Mouse (Mus musculus) gastrocnemius, postnatal 14 days (tissue): ENCODE measurements around the gene Ncs1. TPM values are rescaled to one million over a fixed set of nuclear protein-coding genes. Genes with fewer than 3 reads are reported as not detected.

Source experiments
- DNase-seq: peaks from one replicate; pipeline ENCODE4 v3.0.0; 2021; ENCODE audit warnings: mixed read lengths
- intact Hi-C: fragments of 180-260 bp; cut with DNase I; formaldehyde crosslinking; loops from one replicate; pipeline ENCODE4 v1.15.1; 2025; ENCODE audit warnings: low total_unique reads
- long read RNA-seq, 2 experiments: library from polyadenylated mRNA; stranded (forward); transcript quantifications; one replicate each; pipeline ENCODE4 v2.0.0; 2021
- total RNA-seq, 2 experiments: library from RNA; stranded (reverse); gene quantifications; 2 replicates each; pipeline ENCODE4 v1.2.3; 2021

The Ncs1 gene
- 10 to 100 TPM in 1 of 2 experiments, 1 to 10 TPM in 1; 6.1 to 12.0 TPM for total RNA-seq
- long read RNA-seq, experiment 1, partial matches to known transcripts, result 1 of 3 reads
- long read RNA-seq, experiment 1, other reads (novel, unspliced or antisense), result 2 of 3 reads
- long read RNA-seq, experiment 2, full-length matches to known transcripts, result 6 of 11 reads
- long read RNA-seq, experiment 2, partial matches to known transcripts, result 4 of 11 reads
- long read RNA-seq, experiment 2, other reads (novel, unspliced or antisense), result 1 of 11 reads

DNA sequence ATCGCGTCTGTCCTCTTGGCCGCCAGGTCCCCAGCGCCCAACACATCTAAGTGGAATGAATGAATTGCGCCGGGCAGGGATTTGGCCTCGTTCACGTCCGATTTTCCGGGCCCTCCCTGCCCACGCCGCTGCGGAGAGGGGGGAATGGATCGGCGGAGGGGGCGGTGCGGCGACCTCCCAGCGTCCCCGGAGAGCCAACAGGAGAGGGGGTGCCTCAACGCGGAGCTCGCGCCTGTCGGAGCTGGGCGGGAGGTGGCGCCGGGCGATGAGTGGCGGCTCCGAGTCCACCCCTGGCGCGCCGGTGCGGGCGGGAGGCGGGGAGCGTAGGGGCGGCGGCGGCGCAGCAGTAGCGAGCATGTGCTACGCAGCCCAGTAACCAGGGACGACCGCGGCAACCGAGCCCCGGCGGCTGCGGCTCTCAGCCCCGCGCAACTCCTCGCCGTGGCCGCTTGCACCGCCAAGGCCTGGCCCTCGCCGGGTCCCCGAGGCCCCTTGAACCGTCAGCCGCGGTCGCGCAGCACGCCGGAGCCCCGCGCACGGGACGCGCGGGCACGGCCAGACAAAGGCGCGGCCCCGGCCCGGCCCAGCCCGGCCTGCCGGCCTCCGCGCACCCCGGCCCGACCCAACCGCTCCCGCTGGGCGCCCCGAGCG, at the start of gene Ncs1:
Gene Ncs1 (plus strand): TSS at position 333 of the 651 bp plus-strand sequence.
- intact Hi-C loops, result no loop called here
- peak; percentile 80 for DNase-seq

DNA sequence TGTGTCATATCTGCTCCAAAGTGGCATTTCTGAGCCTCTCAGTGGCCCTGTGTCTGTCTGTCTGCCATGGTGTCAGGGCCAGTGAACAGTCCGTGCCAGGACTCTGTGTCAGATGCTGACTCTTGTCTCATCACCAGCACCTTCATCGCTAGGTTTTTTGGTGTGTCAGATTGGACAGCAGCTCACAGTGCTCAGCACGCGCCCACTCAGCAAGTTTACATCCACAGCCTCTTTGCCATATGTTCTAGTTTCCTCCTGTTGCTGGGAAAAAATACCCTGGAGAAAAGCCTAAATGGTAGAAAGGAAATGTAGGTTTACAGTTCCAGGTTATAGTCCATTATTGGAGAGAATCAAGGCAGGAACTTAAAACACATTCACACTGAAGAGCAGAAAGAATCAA, 47.0 kb upstream of the Ncs1 start:
- intact Hi-C loops, result no loop called here
- DNase-seq, result no peak

DNA sequence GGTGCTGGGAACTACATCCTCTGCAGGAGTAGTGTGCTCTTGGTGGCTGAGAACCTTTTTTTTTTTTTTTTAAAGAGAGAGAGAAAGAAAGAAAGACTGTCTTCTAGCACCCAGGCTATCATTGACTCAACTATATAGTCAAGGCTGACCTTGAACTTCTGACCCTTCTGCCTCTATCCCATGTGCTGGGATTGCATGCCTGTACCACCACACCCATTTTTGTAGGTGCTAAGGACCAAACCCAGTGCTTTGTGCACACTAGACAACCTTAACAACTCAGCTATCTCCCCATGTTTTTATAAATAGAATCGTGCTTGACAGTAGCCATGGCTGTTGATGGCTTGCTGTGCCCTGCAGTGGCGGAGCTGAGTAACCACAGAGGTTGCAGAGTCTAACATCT, 45.6 kb upstream of the Ncs1 start:
- DNase-seq, result no peak
- intact Hi-C loops, result no loop called here

DNA sequence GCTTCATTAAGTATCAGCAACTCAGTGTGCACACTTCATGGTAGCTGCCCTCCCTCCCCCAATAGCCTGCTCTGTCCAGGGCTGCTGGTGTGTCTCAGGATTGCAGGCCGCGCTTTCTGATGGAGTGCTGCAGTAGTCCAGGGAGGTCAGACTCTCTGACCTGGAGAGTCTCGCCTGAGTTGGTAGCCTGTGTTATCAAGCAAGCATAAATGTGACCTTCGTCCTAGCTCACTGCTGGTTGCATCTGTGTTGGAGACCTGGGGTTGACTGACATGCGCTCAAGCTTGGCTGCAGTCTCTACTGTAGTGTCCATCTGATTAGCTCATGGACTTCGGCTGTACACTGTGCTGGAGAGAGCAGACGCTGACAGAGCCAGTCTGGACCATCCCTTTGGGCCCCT, 43.8 kb upstream of the Ncs1 start:
- no peak for DNase-seq
- intact Hi-C loops, result no loop called here

DNA sequence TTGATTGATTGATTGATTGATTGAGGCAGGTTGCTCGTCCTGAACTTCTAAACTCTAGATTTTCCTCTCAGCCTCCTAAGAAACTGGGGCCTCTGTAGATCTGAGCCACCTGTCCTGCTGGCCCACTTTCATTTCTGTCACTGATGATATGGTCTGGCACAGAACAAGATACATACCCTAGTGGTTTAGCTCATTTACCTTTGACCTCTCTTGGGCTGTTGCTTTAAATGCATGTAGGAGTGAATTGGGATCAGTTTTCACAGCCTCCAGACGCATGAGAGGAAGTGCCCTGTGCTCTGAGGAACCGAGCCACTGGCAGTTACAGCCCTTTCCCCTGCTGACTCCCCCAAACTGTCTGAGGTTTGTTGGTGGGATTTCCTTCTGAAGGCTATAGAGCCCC, 43.3 kb upstream of the Ncs1 start:
- no peak for DNase-seq
- intact Hi-C loops, result no loop called here

DNA sequence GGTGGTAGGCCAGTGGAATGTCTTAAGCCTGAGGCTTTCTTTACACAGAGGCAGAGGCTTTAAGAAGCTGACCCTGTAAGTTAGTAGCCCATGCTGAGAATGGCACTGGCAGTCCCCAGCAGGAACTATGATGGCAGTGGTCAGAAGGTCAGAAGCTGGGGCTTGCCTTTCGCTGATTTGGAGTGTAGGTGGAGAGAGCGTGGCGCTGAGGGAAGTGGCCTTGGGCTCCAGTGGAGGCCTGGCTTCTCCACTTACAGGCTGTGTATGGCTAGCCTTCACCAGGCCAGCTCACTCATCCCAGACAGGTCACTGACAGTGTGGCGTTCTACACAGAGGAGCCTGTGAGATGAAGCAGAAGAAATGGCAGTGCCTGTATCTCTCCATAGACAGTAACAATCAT, 42.7 kb upstream of the Ncs1 start:
- intact Hi-C loops, result no loop called here
- no peak for DNase-seq

DNA sequence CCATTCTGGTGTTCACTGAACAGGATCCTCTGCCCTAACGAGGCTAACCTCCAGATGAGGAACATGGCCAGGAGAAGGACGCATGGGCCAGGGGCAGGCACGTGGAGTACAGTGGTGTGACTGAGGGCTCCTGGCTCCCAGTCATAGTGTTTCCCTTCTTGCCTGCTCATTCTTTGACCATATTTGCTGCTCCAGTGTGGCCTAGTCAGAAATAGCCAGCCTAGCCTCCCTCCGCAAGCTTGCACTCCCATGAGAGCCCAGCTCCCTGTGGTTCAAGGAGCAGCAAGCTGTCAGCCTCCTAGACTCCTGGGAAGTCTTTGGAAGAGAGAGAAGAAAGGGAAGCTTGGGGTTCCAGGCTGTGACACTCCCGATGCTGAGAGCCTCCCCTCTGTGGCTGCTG, 40.9 kb upstream of the Ncs1 start:
- intact Hi-C loops, result no loop called here
- DNase-seq, result no peak

DNA sequence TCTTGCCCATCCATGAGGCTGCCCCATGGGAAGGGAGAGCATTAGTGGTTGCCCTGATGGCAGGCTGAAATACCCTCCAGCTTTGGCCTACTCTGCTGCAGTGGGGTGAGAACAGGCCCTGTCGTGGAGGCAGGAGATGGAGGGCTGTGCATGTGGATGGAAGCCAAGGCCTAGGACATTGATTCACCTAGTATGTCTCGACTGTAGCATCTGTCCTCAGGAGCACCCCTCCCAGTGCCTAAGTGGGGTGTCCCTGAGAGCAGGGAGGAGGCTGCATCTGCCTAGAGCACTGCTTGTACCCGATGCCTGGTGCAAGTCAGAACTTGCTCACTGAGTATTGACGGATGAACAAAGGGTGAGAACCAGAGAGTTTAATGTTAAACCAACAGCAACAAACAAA, 39.4 kb upstream of the Ncs1 start:
- intact Hi-C loops, result no loop called here
- no peak for DNase-seq

DNA sequence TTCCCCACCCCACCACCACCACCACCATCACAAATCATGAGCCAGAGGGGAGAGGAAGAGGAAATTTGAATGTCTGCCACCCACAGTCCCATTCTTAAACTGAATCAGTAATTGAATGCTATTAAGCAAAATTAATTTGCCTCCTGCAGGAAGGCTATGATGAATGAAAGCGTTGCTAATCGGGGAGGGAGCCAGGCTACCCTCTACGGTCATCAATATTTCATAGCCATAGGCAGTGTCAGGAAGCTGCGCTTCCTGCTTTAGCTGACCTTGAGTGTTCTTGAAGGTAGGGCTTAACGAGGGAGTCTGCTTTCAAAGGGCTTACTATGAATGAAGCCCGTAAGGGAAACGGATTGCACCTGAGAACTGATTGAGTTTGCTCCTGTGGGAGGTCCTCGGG, 38.7 kb upstream of the Ncs1 start:
- intact Hi-C loops, result no loop called here

DNA sequence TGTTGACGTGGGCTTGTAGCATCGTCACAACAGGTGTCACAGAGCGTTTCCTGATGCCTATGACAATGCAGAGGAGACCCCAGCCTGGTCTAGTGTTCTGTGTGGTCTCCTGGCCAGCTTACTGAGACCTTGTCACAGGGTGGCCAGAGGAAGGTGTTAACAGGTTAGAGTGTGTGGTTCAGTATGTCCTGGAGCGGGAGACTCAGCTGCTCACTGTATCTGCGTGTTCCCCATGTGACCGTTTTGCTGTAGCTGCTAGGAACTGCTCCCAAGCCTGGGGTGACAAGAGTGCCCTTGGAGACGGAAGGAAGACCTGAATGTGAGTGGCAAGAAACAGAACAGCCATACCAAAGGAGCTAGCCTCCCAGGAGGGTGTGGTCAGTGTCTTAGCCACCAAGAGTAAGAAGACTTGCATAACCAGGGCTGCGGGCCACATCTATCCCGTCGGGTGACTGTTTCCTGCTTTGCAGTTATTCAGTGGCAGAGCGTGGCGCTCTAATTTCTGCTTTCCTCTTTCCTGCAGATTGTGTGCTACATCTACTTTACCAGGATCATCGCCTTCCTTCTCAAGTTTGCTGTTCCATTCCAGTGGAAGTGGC, 37.0 kb upstream of the Ncs1 start:
- intact Hi-C loops, result no loop called here
- no peak for DNase-seq

More for the DNA sequence above, 38.7 kb upstream of the Ncs1 start:
- DNase-seq, result no peak

DNA sequence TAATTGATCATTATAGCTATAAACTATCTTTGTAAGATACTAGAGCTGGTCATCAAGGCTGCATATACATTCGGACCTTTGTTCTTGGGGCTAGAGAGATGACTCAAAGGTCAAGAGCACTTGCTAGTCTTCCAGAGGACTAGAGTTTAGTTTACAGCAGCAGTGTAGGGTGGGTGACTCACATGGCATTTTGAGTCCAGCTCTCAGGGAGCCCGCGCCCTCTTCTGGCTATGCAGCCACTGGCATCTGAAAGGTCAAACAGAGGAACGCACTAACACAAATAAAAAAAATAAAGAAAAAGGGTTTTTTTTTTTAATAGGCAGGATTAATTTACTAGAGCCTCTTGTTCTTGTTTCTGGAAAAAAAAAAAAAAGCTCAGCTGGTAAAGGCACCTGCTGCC, 36.1 kb upstream of the Ncs1 start:
- no peak for DNase-seq
- intact Hi-C loops, result no loop called here

DNA sequence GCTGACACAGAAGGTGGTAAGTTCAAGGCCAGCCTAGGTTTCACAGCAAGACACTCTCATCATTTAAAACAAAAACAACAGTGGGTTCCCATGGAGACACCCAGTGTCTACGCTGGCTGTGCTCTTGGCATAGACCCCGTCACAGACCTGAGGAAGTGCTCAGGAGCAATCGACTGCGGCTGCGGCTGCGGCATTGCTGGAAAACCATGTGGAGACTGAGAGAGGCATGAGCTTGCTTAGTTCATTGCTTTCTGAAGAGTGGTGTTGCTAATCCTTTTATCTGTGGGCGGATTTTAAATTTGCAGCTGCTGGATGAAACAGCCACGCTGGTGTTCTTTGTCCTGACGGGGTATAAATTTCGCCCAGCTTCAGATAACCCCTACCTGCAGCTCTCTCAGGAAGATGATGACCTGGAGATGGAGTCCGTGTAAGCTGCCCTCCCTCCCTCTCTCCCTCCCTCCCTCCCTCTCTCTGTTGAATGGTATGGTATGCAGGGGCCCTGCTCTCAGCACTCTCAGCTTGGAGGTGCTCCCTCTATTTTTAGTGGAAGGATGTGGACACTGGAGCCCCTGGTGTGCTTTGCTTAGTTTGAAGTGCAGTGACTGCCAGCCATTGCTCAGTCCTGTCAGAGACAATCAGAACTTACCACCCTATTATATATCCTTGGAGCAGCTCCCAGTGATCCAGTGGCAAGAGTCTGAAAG, 35.3 kb upstream of the Ncs1 start:
- DNase-seq, result no peak
- intact Hi-C loops, result no loop called here

DNA sequence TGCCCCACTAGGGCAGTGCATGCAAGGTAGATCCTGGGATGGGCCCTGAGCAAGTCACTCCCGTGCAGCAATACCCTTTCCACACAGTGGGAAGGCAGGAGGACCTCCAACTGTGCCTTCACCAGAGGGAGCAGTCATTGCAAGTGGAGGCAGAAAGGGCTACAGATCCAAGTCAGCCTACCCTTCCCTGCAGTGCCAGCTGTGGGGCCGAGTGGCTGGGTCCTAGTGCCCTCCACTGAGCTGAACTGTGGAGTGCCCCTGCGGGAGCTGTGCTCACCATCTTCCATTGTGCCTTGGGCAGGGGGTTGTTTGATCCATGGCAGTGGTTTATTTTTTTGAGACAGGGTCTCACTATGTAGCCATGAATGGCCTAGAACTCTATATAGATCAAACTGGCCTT, 34.4 kb upstream of the Ncs1 start:
- DNase-seq, result no peak
- intact Hi-C loops, result no loop called here

DNA sequence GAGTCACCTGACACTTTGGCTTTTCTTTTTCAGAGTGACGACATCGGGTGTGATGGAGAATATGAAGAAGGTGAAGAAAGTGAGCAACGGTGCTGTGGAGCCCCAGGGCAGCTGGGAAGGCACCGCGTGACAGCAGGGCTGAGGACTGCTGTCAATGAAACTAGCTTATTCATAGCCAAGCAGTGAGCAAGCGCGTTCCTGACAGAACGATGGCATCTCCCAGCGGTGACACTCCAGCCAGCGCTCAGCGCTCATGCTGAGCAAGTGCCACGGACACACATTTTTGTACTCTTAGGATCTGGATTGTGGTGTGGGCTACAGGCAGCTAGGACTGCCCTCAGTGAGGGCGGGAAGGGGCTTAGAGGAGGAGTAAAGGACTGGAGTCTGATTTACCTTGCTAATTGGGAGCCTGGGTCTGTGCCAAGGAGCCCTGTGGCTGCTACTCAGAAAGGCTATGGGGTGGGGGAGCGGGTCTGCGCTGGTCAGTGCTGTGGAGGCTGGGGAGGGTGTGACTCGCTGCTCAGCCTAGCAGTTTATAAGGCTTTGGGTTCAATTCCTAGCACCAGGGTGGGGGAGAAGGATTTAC, 31.3 kb upstream of the Ncs1 start:
- intact Hi-C loops, result no loop called here
- DNase-seq, result no peak

DNA sequence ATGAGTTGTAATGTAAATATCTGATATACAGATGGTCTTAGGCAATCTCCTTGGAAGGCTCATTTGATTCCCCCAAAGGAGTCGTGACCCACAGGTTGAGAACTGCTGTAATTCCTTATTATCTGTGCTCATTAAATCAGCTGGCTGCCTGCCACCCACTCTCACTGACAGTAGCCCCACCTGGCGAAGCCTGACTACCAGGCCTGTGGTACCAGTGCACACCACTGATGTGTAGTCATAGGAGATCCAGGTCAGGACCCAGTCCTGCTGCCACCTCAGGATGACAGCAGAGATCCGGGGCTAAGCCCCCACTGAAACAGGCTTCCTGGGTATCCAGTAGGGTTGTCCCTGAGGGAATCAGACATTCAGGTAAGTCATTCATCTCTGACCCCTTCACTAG, 27.0 kb upstream of the Ncs1 start:
- no peak for DNase-seq
- intact Hi-C loops, result no loop called here

DNA sequence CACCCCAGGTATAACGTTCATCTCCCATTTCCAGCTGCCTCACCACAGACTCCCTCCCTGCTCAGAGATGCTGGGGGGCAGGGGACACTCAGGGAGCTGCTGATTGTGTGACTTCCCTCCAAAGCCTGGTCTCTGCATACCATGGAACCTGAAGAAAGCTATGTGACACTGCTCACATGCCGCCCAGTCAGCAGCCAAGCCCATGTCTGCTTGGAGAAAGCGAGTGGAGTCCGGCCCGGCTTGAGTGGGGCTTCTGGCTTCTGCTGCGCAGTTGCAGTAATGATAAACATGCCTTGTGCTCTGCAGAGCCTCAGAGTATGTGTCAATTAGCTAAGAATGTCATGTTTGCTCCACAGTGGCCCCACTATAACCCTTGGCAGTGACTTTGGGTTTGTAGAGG, 26.2 kb upstream of the Ncs1 start:
- no peak for DNase-seq
- intact Hi-C loops, result no loop called here

DNA sequence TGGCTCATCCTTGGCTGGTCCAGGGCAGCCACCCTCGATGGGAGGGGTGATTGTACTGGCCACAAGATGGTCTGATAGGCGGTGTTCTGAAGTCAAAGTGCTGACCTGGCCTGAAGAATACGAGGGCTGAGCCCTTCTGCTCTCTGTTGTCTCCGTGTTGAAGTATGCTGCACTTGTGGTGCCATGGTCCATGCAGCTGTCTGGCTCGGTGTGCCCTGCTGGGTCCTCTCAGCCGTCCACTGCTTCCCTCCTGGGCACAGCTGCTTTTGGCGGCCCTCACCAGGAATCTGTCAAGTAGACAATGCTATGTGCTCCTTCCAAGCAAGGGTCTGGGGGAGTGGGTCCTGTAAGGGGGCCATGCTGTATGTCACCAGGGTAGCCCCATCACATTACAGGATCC, 24.8 kb upstream of the Ncs1 start:
- intact Hi-C loops, result no loop called here
- no peak for DNase-seq

DNA sequence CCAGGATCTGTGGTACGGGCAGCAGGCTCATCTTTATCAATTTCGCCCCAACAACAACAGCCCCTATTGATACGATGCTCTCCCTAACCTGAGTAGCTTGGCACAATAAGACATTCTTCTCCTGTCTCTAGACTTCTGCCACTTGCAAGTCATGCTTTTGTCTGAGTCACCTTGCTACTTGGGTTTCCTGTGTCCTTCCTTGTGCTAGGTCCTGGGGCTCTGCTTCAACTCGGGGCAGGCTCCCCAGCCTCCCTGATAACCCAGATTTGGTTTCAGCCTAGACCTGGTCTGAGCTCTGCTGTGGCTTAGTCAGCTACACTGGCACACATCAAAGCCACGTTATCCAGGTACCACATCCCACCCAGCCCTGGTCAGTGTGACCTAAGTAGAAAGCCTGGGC, 24.0 kb upstream of the Ncs1 start:
- no peak for DNase-seq
- intact Hi-C loops, result no loop called here

DNA sequence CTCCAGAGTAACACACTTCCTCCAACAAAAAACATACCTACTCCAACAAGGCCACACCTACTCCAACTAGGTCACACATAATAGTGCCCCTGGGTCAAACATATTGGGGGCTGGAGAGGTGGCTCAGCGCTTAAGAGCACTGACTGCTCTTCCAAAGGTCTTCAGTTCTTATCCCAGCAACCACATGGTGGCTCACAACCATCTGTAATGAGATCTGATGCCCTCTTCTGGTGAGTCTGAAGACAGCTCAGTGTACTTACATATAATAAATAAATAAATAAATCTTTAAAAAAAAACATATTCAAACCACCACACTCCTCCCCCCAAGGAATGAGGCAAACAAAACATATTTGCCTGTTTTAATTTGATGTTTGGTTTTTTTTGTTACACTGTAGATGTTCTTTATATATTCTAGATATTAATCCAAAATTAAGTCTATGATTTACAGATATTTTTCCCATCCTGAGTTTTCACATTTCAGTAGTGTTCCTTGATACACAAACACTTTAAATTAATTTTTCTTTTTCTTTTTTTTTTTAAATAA, 16.8 kb upstream of the Ncs1 start:
- intact Hi-C loops, result no loop called here
- DNase-seq, result no peak

DNA sequence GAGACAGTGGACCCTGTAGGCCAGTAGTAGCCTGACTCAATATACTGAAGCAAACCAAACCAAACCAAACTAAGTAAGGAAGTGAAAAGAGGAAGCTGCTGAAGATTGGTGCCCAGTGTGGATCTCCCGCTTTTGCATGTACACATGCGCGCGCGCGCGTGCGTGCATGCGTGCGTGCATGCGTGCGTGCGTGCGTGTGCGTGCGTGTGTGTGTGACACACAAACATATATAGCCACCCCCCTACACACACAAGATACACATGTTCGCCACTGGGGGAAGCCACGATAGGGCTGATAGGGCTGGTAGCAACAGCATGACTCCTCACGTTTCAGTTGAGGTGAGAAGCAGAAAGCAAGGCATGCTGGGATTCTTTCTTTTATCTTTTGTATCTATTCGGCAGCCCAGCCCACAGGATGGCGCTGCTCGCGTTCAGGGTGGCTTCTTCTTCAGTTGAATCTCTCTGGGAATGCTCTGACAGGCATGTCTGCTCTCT, 6.4 kb upstream of the Ncs1 start:
- no peak for DNase-seq
- intact Hi-C loops, result no loop called here
